Mouse (Mus musculus) gastrocnemius, postnatal 25 days (tissue): ENCODE data around the gene Lamc2. TPM values are rescaled to one million over a fixed set of nuclear protein-coding genes. Genes with fewer than 3 reads are reported as not detected.
"Not testable (repeated sequence)": the region's sequence is repeated elsewhere in the genome, so short reads cannot be mapped to it uniquely, and the experiment has no call there.

ENCODE experiments used
- DNase-seq: peaks from one replicate; pipeline ENCODE4 v3.0.0; 2022
- total RNA-seq, 2 experiments: library from RNA; stranded (reverse); gene quantifications; 1 replicate in 1 of 2; 2 replicates in 1 of 2; pipeline ENCODE4 v1.2.3; 2021

Lamc2 gene
- total RNA-seq, 2 experiments from 2014 or later = 5.0 to 6.1 TPM

DNA sequence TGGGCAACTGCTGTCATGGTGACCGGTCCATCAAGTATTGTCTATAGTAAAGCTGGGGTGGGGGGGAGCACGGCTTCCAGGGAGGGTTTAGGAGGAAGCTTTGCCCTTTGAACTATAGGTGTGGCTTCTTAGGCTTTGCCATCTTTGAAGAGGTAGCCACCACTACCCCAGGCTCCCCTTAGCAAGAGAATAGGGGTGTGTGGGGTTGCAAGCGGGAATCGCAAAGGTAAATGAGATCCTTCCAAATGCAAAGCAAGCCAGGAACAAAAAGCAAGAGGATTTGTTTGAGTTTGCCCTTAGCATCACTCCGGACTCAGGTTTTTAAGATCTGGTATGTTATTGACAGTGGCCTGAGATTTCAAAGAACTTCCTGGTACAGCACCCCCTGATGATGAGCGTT lies 90.9 kb downstream of the Lamc2 start:
- DNase-seq = no peak

DNA sequence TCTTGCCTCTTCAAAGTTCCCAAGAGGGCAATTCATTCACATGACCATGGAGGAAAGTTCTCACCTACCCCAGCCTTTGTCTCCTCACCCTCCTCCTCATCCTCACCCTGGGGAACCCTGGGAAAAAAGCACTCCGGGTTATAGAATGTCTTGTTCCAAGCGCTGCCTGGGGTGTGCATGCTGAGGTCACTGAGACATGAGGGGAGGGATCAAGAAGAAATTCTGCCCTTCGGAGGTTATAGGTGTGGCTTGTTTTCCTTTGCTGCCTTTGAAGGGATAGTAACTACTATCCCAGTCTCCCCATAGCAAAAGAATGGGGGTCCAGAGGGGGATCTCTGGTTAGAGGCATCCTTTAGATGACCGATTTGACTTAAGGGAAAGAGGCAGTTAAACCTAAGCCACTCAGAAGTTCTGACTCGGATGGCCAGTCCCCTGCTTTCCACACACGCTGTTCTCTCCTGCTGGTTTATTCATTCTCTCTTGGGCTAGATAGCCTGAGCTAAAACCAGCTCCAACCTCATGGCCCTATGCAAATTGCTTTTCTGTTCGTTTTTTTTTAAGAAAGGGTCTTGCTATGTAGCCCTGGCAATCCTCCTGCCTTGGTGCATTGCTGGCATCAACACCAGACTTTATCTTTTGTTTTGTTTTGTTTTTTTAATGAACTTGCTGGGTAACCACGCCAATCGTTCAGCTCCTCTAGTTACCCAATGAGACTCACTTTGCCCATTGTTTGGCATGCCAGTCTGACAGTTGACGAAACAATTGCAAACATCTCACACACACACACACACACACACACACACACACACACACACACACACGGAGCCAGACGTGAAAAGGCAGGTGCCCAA lies 91.8 kb downstream of the Lamc2 start:
- no peak for DNase-seq

DNA sequence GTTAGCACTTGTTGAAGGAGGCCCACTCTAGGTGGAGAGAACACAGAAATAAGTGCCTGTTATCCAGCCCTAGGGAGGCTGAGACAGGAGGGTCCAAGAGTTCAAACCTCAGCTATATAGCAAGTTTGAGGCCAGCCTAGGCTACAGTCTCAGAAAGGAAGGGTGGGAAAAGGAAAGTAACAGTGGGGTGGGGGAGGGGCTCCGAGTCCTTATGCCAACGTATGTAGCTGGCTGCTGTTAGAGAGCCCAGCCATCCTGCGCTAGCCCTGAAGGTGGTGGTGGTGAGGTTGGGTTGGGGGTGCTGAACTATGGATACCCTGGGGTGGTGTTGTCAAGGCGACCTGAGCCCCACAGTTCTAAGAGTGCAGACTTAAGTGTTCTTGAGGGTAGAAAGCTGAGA lies 92.7 kb downstream of the Lamc2 start:
- DNase-seq = no peak

DNA sequence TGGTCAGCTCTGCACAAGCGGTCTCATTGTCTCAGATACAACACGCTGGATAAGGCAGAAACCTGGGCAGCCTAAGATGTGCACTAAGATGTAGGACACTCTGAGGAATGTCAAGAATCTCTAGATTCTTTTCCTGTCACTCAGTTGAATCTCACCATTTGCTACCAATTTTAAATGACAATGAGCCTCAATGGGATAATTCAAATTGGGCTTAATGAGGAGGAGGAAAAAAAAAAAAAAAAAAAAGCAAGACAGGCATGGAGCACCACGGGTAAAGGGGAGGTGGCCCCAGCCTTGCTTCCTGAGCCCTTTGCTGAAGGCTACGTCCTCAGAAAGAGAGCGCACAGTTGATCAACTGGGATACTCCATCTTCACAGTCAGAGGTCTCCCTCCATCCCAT lies 93.1 kb downstream of the Lamc2 start:
- no peak for DNase-seq

GRCm38 (mm10) chr1:153092237-153092975 lies 93.8 kb downstream of the Lamc2 start:
- DNase-seq = peak; percentile 88

DNA sequence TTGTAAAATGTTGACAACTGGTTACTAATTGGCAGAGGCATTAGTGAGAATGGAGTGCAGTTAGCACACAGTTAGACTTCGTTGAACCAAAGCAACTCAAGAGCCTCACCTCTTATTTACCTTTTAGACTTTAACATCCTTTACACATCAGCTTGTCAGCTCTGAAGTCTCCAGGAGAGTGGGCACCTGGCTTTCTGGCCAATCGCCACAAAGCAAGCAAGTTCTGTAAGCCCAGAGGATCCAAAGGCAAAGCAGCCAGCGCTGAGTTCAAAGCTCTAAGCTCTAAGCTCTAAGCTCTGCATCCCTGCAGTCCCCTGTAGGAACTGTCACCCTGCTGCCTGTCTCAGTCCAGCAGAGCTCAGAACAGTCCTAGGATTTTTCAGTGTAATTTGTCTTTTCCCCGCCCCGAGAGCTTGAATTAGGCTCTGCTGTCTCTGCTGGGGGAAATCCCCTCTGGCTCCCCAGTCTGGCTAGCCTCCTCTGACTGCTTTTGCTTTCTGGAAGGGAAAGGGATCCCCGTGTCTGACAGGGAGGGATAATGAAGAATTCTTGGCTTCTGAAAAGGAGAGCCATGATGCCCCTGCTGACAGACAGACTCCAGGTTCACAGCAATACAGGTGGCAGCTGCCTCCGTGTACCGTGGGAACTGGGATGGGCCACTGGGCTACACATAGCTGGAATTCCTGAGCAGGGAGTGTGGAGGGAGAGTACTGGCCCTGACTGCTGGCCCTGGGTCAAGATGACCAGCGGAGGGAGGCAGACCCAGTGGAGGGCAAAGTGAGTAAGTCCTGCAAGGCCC lies 94.6 kb downstream of the Lamc2 start:
- DNase-seq = peak; percentile 74

- no peak for DNase-seq
Measured at GRCm38 (mm10) chr1:153090807-153091206, 95.4 kb downstream of the Lamc2 start.

- no peak for DNase-seq
Measured at GRCm38 (mm10) chr1:153090081-153090480, 96.2 kb downstream of the Lamc2 start.

- DNase-seq = no peak
Measured at GRCm38 (mm10) chr1:153087771-153088170, 98.5 kb downstream of the Lamc2 start.

- no peak for DNase-seq
Measured at GRCm38 (mm10) chr1:153085198-153085597, 101.0 kb downstream of the Lamc2 start.

GRCm38 (mm10) chr1:153084191-153084590 lies 102.1 kb downstream of the Lamc2 start:
- no peak for DNase-seq

DNA sequence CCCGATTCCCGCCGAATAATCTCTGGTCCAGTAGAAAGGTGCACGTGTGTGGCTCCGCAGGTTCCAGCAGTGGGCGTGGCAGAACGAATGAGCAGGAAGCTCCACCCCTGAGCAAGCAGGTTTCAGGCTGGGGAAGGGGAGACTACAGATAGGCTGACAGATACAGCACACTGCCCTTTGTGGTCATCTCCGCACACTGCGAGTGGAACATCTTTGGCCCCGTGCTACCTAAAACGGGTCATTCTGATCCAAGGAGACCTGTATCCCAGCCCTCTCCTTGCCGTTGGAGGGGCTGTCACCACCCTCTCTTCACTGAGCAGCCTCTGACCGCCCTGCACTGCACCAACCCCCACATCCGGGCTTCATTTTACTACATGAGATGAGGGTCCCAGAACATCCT lies 103.0 kb downstream of the Lamc2 start:
- DNase-seq = not testable (repeated sequence)

DNA sequence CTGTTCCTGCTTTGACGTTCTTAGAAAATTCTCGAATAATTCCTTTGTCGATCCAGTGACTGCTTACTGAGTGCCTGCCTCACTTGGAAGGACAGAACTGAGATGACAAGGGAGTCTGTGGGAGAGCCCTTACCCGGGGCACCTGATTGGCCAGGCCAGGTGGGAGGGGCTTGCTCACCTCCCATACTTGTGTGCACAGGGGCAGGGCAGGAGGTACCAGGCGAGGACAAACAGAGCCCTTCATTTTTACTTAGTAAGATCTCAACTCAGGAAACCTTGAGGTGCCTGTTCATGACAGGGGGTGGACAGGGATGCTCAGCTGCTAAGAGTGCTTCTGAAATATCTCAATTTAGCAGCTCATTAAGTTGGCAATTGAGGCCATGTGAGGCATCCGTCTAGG lies 110.3 kb downstream of the Lamc2 start:
- DNase-seq = no peak

GRCm38 (mm10) chr1:153075087-153075736 lies 111.0 kb downstream of the Lamc2 start:
- DNase-seq = no peak

DNA sequence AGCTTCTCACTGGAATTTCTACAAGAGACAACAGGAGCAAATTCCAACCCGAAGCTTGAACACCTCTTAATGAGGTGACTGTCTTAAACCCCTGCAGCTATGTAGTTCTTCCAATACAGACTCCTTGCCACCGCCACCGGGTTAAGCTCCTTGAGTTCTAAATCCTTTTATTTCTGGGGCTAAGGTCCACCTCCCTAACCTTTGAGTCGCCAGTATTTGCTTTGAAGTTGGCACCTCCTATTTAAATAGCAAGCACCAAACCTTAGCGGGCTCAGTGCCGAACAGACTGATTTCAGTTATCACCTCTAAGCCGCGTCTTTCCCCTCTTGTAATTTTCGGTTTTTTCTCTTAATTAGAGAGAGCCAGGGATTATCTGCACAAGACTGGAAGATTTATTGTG lies 112.8 kb downstream of the Lamc2 start:
- no peak for DNase-seq

Other genes with a start within 250 kb of the Lamc2 start
- under 1 TPM; 0.38 to 0.72 TPM for gene Nmnat2, start 231.5 kb downstream of the Lamc2 start, total RNA-seq
- 100 to 1,000 TPM; 102 to 113 TPM for gene Lamc1, start 146.3 kb upstream of the Lamc2 start, total RNA-seq
- gene Shcbp1l, start 238.7 kb upstream of the Lamc2 start, total RNA-seq = not detected